Comparison of ENCODE assay signal across 8 mouse cellular contexts in the genomic region with DNA sequence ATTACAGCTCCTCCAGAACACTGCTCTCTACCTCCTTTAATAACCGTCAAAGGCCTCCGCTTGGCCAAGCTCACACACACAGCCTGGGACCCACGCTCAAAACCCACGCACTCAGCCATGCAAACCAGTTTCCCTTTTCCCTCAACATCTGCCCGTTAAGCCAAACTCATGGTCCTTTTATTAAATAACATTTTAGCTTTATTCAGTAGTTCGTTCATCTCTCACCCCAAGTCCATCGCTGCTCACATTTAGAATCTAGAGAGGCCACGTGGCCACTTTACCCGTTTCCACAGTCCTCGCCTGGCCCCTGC. TPM values are rescaled to one million over a fixed set of nuclear protein-coding genes. Genes with fewer than 3 reads are reported as not detected.
DNase-seq lines count a peak whose midpoint lies in the region; ATAC-seq lines count a peak whose summit lies in the region.

No protein-coding gene starts in this region.

- ATAC-seq in kidney, embryonic 16.5 days (ENCODE audit: low FRiP score, low TSS enrichment), result no peak
- ATAC-seq in embryonic facial prominence, embryonic 12.5 days (ENCODE audit: insufficient number of reproducible peaks, insufficient read depth, low FRiP score, low TSS enrichment), result no peak
- ATAC-seq in hindbrain, embryonic 14.5 days (ENCODE audit: low FRiP score), result no peak
- ATAC-seq in midbrain, embryonic 14.5 days (ENCODE audit: low FRiP score, low TSS enrichment), result no peak

- peak overlapping the region; percentile 66 for H3K9ac ChIP-seq in kidney, embryonic 16.5 days (replicated peaks; ENCODE audit: low read length)
- H3K9ac ChIP-seq in embryonic facial prominence, embryonic 12.5 days, result peak overlapping the region; percentile 60
- H3K9ac ChIP-seq in hindbrain, embryonic 14.5 days, result peak overlapping the region; percentile 80
- H3K9ac ChIP-seq in midbrain, embryonic 14.5 days (replicated peaks; ENCODE audit: low read length), result peak overlapping the region; percentile 63

- peaks cover 56% of the 10 kb centered on the region for H3K4me1 ChIP-seq in kidney, embryonic 16.5 days (ENCODE audit: insufficient read depth, low read length)
- H3K4me1 ChIP-seq in embryonic facial prominence, embryonic 12.5 days, result peaks cover 50% of the 10 kb centered on the region
- H3K4me1 ChIP-seq in hindbrain, embryonic 14.5 days (replicated peaks; ENCODE audit: control insufficient read depth, insufficient read depth, low read length), result peaks cover 36% of the 10 kb centered on the region
- peaks cover 35% of the 10 kb centered on the region for H3K4me1 ChIP-seq in midbrain, embryonic 14.5 days (ENCODE audit: control insufficient read depth, insufficient read depth, low read length)

- H3K9me3 ChIP-seq in kidney, embryonic 16.5 days (ENCODE audit: low read length), result no peaks in the 10 kb centered on the region
- H3K9me3 ChIP-seq in embryonic facial prominence, embryonic 12.5 days, result no peaks in the 10 kb centered on the region
- H3K9me3 ChIP-seq in hindbrain, embryonic 14.5 days (ENCODE audit: control insufficient read depth, low read length), result no peaks in the 10 kb centered on the region
- H3K9me3 ChIP-seq in midbrain, embryonic 14.5 days (ENCODE audit: control insufficient read depth, low read length), result no peaks in the 10 kb centered on the region

- 13% methylated on average over 10 of the region's 10 CpGs for WGBS in kidney, embryonic 16.5 days
- WGBS in embryonic facial prominence, embryonic 12.5 days, result 15% methylated on average over 10 of the region's 10 CpGs
- 8% methylated on average over 10 of the region's 10 CpGs for WGBS in hindbrain, embryonic 14.5 days
- WGBS in midbrain, embryonic 14.5 days, result 8% methylated on average over 10 of the region's 10 CpGs

- no peaks in the 10 kb centered on the region for H3K36me3 ChIP-seq in kidney, embryonic 16.5 days (ENCODE audit: insufficient read depth, low read length)
- no peaks in the 10 kb centered on the region for H3K36me3 ChIP-seq in embryonic facial prominence, embryonic 12.5 days
- no peaks in the 10 kb centered on the region for H3K36me3 ChIP-seq in hindbrain, embryonic 14.5 days (replicated peaks; ENCODE audit: control insufficient read depth, insufficient read depth)
- H3K36me3 ChIP-seq in midbrain, embryonic 14.5 days (ENCODE audit: control insufficient read depth, insufficient read depth, low read length), result no peaks in the 10 kb centered on the region

- peaks cover 65% of the 10 kb centered on the region for H3K27me3 ChIP-seq in kidney, embryonic 16.5 days (ENCODE audit: insufficient read depth, low read length)
- peaks cover 92% of the 10 kb centered on the region for H3K27me3 ChIP-seq in embryonic facial prominence, embryonic 12.5 days
- peaks cover 78% of the 10 kb centered on the region for H3K27me3 ChIP-seq in hindbrain, embryonic 14.5 days (ENCODE audit: control insufficient read depth, insufficient read depth, low read length)
- H3K27me3 ChIP-seq in midbrain, embryonic 14.5 days (ENCODE audit: control insufficient read depth, insufficient read depth, low read length), result peaks cover 67% of the 10 kb centered on the region

- H3K27ac ChIP-seq in kidney, embryonic 16.5 days (ENCODE audit: low read length), result no peak overlapping the region
- no peak overlapping the region for H3K27ac ChIP-seq in embryonic facial prominence, embryonic 12.5 days
- H3K27ac ChIP-seq in hindbrain, embryonic 14.5 days, result peak overlapping the region; percentile 88
- H3K27ac ChIP-seq in midbrain, embryonic 14.5 days (replicated peaks; ENCODE audit: low read depth, low read length), result 0 out of 2 replicates have a peak overlapping the region, but pooled peaks have one; percentile 32

- intact Hi-C loops in gastrocnemius, postnatal 14 days (cut with DNase I; ENCODE audit: low total_unique reads), result loop anchor here (5.0 to 10.0 kb wide), 3 partner anchors 41 to 234 kb away; no protein-coding TSS in a partner anchor

- no peak for DNase-seq in kidney, postnatal 36 days
- peak; percentile 34 for DNase-seq in hindbrain, embryonic 14.5 days (ENCODE audit: low spot score)
- no peak for DNase-seq in midbrain, embryonic 14.5 days
- DNase-seq in layer of hippocampus, postnatal 14 days (ENCODE audit: low spot score in 2 of 2), result no peak
- no peak for DNase-seq in layer of hippocampus, adult 11-12 months (ENCODE audit: low spot score)
- no peak for DNase-seq in gastrocnemius, postnatal 14 days

- H3K4me2 ChIP-seq in kidney, embryonic 16.5 days (replicated peaks; ENCODE audit: low read depth, low read length), result peak overlapping the region; percentile 92
- peak overlapping the region; percentile 89 for H3K4me2 ChIP-seq in embryonic facial prominence, embryonic 12.5 days (replicated peaks)
- H3K4me2 ChIP-seq in hindbrain, embryonic 14.5 days (replicated peaks), result peak overlapping the region; percentile 88
- peak overlapping the region; percentile 81 for H3K4me2 ChIP-seq in midbrain, embryonic 14.5 days (ENCODE audit: low read length)

- peak overlapping the region; percentile 52 for H3K4me3 ChIP-seq in kidney, embryonic 16.5 days (ENCODE audit: low read length)
- peak overlapping the region; percentile 50 for H3K4me3 ChIP-seq in embryonic facial prominence, embryonic 12.5 days
- peak overlapping the region; percentile 61 for H3K4me3 ChIP-seq in hindbrain, embryonic 14.5 days (replicated peaks; ENCODE audit: low read length)
- peak overlapping the region; percentile 55 for H3K4me3 ChIP-seq in midbrain, embryonic 14.5 days (replicated peaks; ENCODE audit: low read depth, low read length)

RNA-seq across cellular contexts. Expression of a gene that starts 3.0 kb away (rescaled TPM):
- 12.2 and 12.8 TPM in 2 replicates for polyA plus RNA-seq in kidney, embryonic 16.5 days (2015; fragmentation: Nextera tagmentation; extraction: Ambion mirVana)
- polyA plus RNA-seq in embryonic facial prominence, embryonic 12.5 days (2016; fragmentation: Nextera tagmentation; extraction: Ambion mirVana), result 6.3 and 6.4 TPM in 2 replicates
- 16.4 and 16.9 TPM in 2 replicates for polyA plus RNA-seq in hindbrain, embryonic 14.5 days (2014; fragmentation: Nextera tagmentation; extraction: Ambion mirVana)
- 11.1 and 17.6 TPM in 2 replicates for polyA plus RNA-seq in midbrain, embryonic 14.5 days (2014; fragmentation: Nextera tagmentation; extraction: Ambion mirVana)
- 1 to 10 TPM; 3.6 to 4.1 TPM for total RNA-seq in layer of hippocampus, postnatal 14 days (2021)
- total RNA-seq in gastrocnemius, postnatal 14 days (2021), result 1 to 10 TPM; 5.9 to 6.0 TPM

RNA-seq across cellular contexts. Expression of a gene that starts 4.2 kb away (rescaled TPM):
- polyA plus RNA-seq in kidney, embryonic 16.5 days (2015; fragmentation: Nextera tagmentation; extraction: Ambion mirVana), result not detected in 2 replicates
- polyA plus RNA-seq in embryonic facial prominence, embryonic 12.5 days (2016; fragmentation: Nextera tagmentation; extraction: Ambion mirVana), result not detected in 2 replicates
- polyA plus RNA-seq in hindbrain, embryonic 14.5 days (2014; fragmentation: Nextera tagmentation; extraction: Ambion mirVana), result 0.35 and 0.87 TPM in 2 replicates
- 0.49 TPM in 1 of 2 replicates, not detected in the other for polyA plus RNA-seq in midbrain, embryonic 14.5 days (2014; fragmentation: Nextera tagmentation; extraction: Ambion mirVana)
- not detected for total RNA-seq in layer of hippocampus, postnatal 14 days (2021)
- not detected for total RNA-seq in gastrocnemius, postnatal 14 days (2021)

RNA-seq across cellular contexts. Expression of a gene that starts 5.5 kb away (rescaled TPM):
- polyA plus RNA-seq in kidney, embryonic 16.5 days (2015; fragmentation: Nextera tagmentation; extraction: Ambion mirVana), result 15.0 and 15.8 TPM in 2 replicates
- polyA plus RNA-seq in embryonic facial prominence, embryonic 12.5 days (2016; fragmentation: Nextera tagmentation; extraction: Ambion mirVana), result 19.5 and 19.8 TPM in 2 replicates
- 12.5 and 14.4 TPM in 2 replicates for polyA plus RNA-seq in hindbrain, embryonic 14.5 days (2014; fragmentation: Nextera tagmentation; extraction: Ambion mirVana)
- polyA plus RNA-seq in midbrain, embryonic 14.5 days (2014; fragmentation: Nextera tagmentation; extraction: Ambion mirVana), result 13.1 and 14.2 TPM in 2 replicates
- total RNA-seq in layer of hippocampus, postnatal 14 days (2021), result 10 to 100 TPM; 10.6 to 11.8 TPM
- 1 to 10 TPM; 4.1 to 4.7 TPM for total RNA-seq in gastrocnemius, postnatal 14 days (2021)

RNA-seq across cellular contexts. Expression of a gene that starts 7.4 kb away (rescaled TPM):
- 0.62 and 0.67 TPM in 2 replicates for polyA plus RNA-seq in kidney, embryonic 16.5 days (2015; fragmentation: Nextera tagmentation; extraction: Ambion mirVana)
- 1.4 and 1.7 TPM in 2 replicates for polyA plus RNA-seq in embryonic facial prominence, embryonic 12.5 days (2016; fragmentation: Nextera tagmentation; extraction: Ambion mirVana)
- polyA plus RNA-seq in hindbrain, embryonic 14.5 days (2014; fragmentation: Nextera tagmentation; extraction: Ambion mirVana), result 0.32 TPM in 1 of 2 replicates, not detected in the other
- polyA plus RNA-seq in midbrain, embryonic 14.5 days (2014; fragmentation: Nextera tagmentation; extraction: Ambion mirVana), result 0.30 and 0.43 TPM in 2 replicates
- not detected for total RNA-seq in layer of hippocampus, postnatal 14 days (2021)
- total RNA-seq in gastrocnemius, postnatal 14 days (2021), result not detected

RNA-seq across cellular contexts. Expression of a gene that starts 12.7 kb away (rescaled TPM):
- 9.6 and 10.9 TPM in 2 replicates for polyA plus RNA-seq in kidney, embryonic 16.5 days (2015; fragmentation: Nextera tagmentation; extraction: Ambion mirVana)
- polyA plus RNA-seq in embryonic facial prominence, embryonic 12.5 days (2016; fragmentation: Nextera tagmentation; extraction: Ambion mirVana), result 2.1 and 2.5 TPM in 2 replicates
- polyA plus RNA-seq in hindbrain, embryonic 14.5 days (2014; fragmentation: Nextera tagmentation; extraction: Ambion mirVana), result 0.13 and 0.31 TPM in 2 replicates
- polyA plus RNA-seq in midbrain, embryonic 14.5 days (2014; fragmentation: Nextera tagmentation; extraction: Ambion mirVana), result 0.20 TPM in 1 of 2 replicates, not detected in the other
- total RNA-seq in layer of hippocampus, postnatal 14 days (2021), result under 1 TPM; 0.19 to 0.58 TPM
- total RNA-seq in gastrocnemius, postnatal 14 days (2021), result 1 to 10 TPM; 7.5 to 8.9 TPM

Comparison
In these comparisons a context has a peak if more than half of its experiments do, and no peak if none do; other contexts are left out.
1. H3K27ac ChIP-seq: peak in hindbrain, embryonic 14.5 days (single experiment) and midbrain, embryonic 14.5 days (single experiment); none in kidney, embryonic 16.5 days (single experiment) and embryonic facial prominence, embryonic 12.5 days (single experiment).
2. Peak in every context shown above with its lines, with median percentiles within 50 percentile points of each other: H3K4me2 ChIP-seq, H3K4me3 ChIP-seq and H3K9ac ChIP-seq.